Mouse (Mus musculus): ENCODE measurements around the gene Gabrb2. TPM values are rescaled to one million over a fixed set of nuclear protein-coding genes. Genes with fewer than 3 reads are reported as not detected.
A peak's percentile ranks its signal among the peaks of the same experiment; 100 is the strongest.

Gene Gabrb2
- polyA plus RNA-seq, 1 experiment from 2014 or later = 17.3 TPM

DNA sequence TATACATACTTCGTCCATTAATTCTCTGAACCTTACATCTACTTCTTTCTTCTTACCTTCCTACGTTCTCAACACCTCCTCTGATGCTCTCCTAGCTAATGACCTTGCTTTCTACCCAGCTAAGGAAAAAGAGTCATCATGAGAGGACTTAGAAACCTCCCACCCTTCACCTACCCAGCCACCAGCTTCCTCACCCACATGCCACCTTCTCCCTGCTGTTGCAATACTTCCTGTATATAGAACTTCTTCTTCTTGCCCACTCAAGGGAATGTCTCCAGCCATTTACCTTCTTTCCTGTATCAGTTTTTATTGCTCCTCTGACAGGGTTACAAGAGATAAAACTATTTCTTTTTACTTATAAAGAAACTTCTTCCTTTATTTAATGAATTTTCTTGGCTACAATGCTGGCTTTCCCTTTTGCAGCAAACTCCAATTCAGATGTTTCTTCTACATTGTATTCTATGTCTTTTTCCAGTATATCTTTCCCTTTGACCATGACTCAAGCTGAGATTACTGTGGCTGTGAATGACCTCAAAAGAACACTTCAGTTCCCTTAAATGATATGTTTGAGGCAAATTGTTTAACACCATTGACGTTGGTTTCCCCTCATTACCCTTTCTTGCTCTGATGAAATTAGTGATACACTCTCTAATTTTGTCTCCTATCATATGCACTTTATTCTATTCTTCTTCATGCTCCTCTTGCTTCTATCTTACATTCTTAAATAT is 155.8 kb downstream of the Gabrb2 start:
- H3K9ac ChIP-seq (ENCODE audit: low read depth, low read length) = no peak overlapping the region
- no peak for ATAC-seq
- no peaks in the 10 kb centered on the region for H3K9me3 ChIP-seq (ENCODE audit: control insufficient read depth, low read length)
- H3K36me3 ChIP-seq (ENCODE audit: control insufficient read depth, insufficient read depth, low read length) = no peaks in the 10 kb centered on the region
- H3K4me3 ChIP-seq (ENCODE audit: low read length) = no peak overlapping the region
- H3K4me1 ChIP-seq (ENCODE audit: control insufficient read depth, insufficient read depth, low read depth, low read length) = no peaks in the 10 kb centered on the region
- no peaks in the 10 kb centered on the region for H3K27me3 ChIP-seq (replicated peaks; ENCODE audit: control insufficient read depth, insufficient read depth, low read length)
- H3K4me2 ChIP-seq (ENCODE audit: low read length) = no peak overlapping the region
- no peak overlapping the region for H3K27ac ChIP-seq (ENCODE audit: low read depth, low read length)
- 87% methylated on average over 3 of the region's 3 CpGs for WGBS

GRCm38 (mm10) chr11:42579804-42580203 is 160.2 kb downstream of the Gabrb2 start:
- H3K4me1 ChIP-seq (ENCODE audit: control insufficient read depth, insufficient read depth, low read depth, low read length) = no peaks in the 10 kb centered on the region
- no peak overlapping the region for H3K4me2 ChIP-seq (ENCODE audit: low read length)
- H3K27ac ChIP-seq (ENCODE audit: low read depth, low read length) = no peak overlapping the region
- H3K4me3 ChIP-seq (ENCODE audit: low read length) = no peak overlapping the region
- H3K9me3 ChIP-seq (ENCODE audit: control insufficient read depth, low read length) = no peaks in the 10 kb centered on the region
- no peak overlapping the region for H3K9ac ChIP-seq (ENCODE audit: low read depth, low read length)
- ATAC-seq = no peak
- 49% methylated on average over 6 of the region's 6 CpGs for WGBS
- no peaks in the 10 kb centered on the region for H3K36me3 ChIP-seq (ENCODE audit: control insufficient read depth, insufficient read depth, low read length)
- H3K27me3 ChIP-seq (replicated peaks; ENCODE audit: control insufficient read depth, insufficient read depth, low read length) = no peaks in the 10 kb centered on the region

DNA sequence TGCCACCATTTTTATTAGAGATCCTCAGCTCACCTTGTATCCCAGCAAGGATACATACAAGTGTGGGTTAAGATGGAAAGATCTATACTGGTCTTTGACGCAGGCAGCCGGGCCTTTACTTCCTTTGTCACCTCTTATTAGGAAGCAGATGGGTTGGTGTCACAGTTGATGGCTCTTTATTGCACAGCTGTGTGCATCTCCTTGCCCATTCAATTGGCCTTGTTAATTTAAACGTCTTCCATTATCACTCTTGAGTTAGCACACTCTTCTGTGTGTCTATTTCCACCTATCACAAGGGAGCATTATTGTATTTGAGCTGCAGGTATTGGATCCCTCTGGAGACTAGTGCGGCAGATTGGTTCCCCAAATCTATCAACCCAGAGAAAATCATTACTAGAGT is 161.6 kb downstream of the Gabrb2 start:
- Histone ChIP-seq H3K27me3 (replicated peaks; ENCODE audit: control insufficient read depth, insufficient read depth, low read length) (no peaks in the 10 kb centered on the region), H3K4me2 (ENCODE audit: low read length) (no peak overlapping the region), H3K9me3 (ENCODE audit: control insufficient read depth, low read length) (no peaks in the 10 kb centered on the region), H3K36me3 (ENCODE audit: control insufficient read depth, insufficient read depth, low read length) (no peaks in the 10 kb centered on the region), H3K4me3 (ENCODE audit: low read length) (no peak overlapping the region), H3K4me1 (ENCODE audit: control insufficient read depth, insufficient read depth, low read depth, low read length) (no peaks in the 10 kb centered on the region), H3K9ac (ENCODE audit: low read depth, low read length) (no peak overlapping the region), H3K27ac (ENCODE audit: low read depth, low read length) (no peak overlapping the region)
- 0 out of 2 replicates have a peak, but pooled peaks have one; percentile 34 for ATAC-seq
- 67% methylated on average over 4 of the region's 4 CpGs for WGBS

- ATAC-seq = no peak
- no peak overlapping the region for H3K27ac ChIP-seq (ENCODE audit: low read depth, low read length)
- no peaks in the 10 kb centered on the region for H3K9me3 ChIP-seq (ENCODE audit: control insufficient read depth, low read length)
- H3K4me2 ChIP-seq (ENCODE audit: low read length) = no peak overlapping the region
- H3K36me3 ChIP-seq (ENCODE audit: control insufficient read depth, insufficient read depth, low read length) = no peaks in the 10 kb centered on the region
- no peaks in the 10 kb centered on the region for H3K27me3 ChIP-seq (replicated peaks; ENCODE audit: control insufficient read depth, insufficient read depth, low read length)
- no peak overlapping the region for H3K4me3 ChIP-seq (ENCODE audit: low read length)
- H3K4me1 ChIP-seq (ENCODE audit: control insufficient read depth, insufficient read depth, low read depth, low read length) = no peaks in the 10 kb centered on the region
- H3K9ac ChIP-seq (ENCODE audit: low read depth, low read length) = no peak overlapping the region
Measured at GRCm38 (mm10) chr11:42581753-42582152, 162.2 kb downstream of the Gabrb2 start.

DNA sequence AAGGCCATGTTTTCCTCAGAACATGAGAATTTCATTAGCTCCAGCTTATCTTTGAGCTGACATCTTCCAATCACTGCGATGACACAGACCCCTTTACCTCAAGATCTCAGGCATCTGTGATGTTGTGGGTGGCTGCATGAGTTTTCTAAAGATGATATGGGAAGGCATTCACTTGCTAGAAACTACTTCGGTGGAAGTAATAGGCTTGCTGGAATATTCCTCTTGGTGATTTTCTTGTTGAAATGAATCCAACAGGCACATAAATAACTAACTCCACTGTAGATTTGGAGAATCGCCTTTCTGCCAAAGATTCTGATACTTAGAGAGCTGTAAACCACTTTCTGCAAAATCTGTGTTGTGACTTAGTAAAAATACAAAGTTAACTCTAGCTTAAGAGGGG is 172.9 kb downstream of the Gabrb2 start:
- no peak for ATAC-seq
- no peak overlapping the region for H3K4me2 ChIP-seq (ENCODE audit: low read length)
- WGBS = 84% methylated on average over 3 of the region's 3 CpGs

DNA sequence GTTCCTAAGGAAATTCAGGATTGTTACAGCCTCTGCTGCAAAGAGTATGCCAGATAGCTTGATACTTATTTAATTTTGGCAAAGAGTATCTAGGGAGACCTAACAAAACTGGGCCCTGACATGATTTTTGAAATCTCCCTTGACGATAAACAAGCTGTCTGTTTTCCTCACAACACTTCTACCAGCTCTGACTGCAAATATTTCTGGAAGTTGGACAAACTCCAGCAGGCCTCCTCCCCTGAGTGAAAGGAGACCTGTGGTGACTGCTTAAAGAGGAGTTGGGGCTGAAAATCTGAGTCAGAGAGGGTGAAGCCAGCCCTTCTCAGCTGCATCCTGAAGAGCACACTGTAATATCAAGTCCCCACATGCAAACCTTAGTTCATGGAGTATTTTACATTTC is 186.7 kb downstream of the Gabrb2 start:
- Histone ChIP-seq H3K36me3 (ENCODE audit: control insufficient read depth, insufficient read depth, low read length) (no peaks in the 10 kb centered on the region), H3K9me3 (ENCODE audit: control insufficient read depth, low read length) (no peaks in the 10 kb centered on the region), H3K9ac (ENCODE audit: low read depth, low read length) (no peak overlapping the region), H3K27me3 (replicated peaks; ENCODE audit: control insufficient read depth, insufficient read depth, low read length) (no peaks in the 10 kb centered on the region), H3K4me1 (ENCODE audit: control insufficient read depth, insufficient read depth, low read depth, low read length) (no peaks in the 10 kb centered on the region), H3K4me2 (ENCODE audit: low read length) (no peak overlapping the region), H3K4me3 (ENCODE audit: low read length) (no peak overlapping the region), H3K27ac (ENCODE audit: low read depth, low read length) (no peak overlapping the region)
- WGBS = 55% methylated on average over 1 of the region's 1 CpGs
- ATAC-seq = no peak

More for the DNA sequence above, 172.9 kb downstream of the Gabrb2 start:
- no peaks in the 10 kb centered on the region for H3K36me3 ChIP-seq (ENCODE audit: control insufficient read depth, insufficient read depth, low read length)
- no peaks in the 10 kb centered on the region for H3K4me1 ChIP-seq (ENCODE audit: control insufficient read depth, insufficient read depth, low read depth, low read length)
- no peaks in the 10 kb centered on the region for H3K27me3 ChIP-seq (replicated peaks; ENCODE audit: control insufficient read depth, insufficient read depth, low read length)
- H3K9me3 ChIP-seq (ENCODE audit: control insufficient read depth, low read length) = no peaks in the 10 kb centered on the region
- H3K4me3 ChIP-seq (ENCODE audit: low read length) = no peak overlapping the region
- no peak overlapping the region for H3K27ac ChIP-seq (ENCODE audit: low read depth, low read length)
- H3K9ac ChIP-seq (ENCODE audit: low read depth, low read length) = no peak overlapping the region

DNA sequence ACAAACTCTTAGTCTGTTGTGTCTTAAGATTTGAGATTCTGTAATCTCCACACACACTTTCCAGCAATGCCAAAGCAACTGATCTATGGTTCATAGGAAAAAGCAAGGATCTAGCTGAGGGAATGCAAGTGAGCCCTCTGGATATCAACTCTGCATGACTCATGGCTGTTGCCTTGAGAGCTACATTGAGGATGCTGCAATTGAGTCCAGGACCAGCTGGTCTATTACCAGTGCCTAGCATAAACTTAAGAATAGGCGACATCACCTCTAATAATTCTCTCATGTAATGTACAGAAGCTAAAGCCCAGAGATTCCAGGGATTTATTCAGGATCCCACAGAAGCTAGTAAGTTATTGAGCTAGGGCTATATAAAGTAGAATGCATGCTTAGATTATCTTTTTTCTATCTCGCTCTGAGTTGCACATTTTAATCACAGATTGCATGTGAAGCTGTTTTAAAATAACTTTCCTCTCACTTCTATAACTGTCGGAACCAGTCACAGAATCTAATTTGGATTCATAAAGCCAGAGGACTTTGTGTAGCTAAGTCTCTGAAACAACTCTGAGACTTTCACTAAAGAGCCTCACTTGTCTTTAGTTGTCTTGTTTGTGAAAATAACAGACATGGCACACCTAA is 189.7 kb downstream of the Gabrb2 start:
- Histone ChIP-seq H3K9ac (ENCODE audit: low read depth, low read length) (no peak overlapping the region), H3K9me3 (ENCODE audit: control insufficient read depth, low read length) (no peaks in the 10 kb centered on the region), H3K4me3 (ENCODE audit: low read length) (no peak overlapping the region), H3K27me3 (replicated peaks; ENCODE audit: control insufficient read depth, insufficient read depth, low read length) (no peaks in the 10 kb centered on the region), H3K27ac (ENCODE audit: low read depth, low read length) (no peak overlapping the region), H3K36me3 (ENCODE audit: control insufficient read depth, insufficient read depth, low read length) (no peaks in the 10 kb centered on the region), H3K4me1 (ENCODE audit: control insufficient read depth, insufficient read depth, low read depth, low read length) (no peaks in the 10 kb centered on the region), H3K4me2 (ENCODE audit: low read length) (no peak overlapping the region)
- no peak for ATAC-seq
- 92% methylated on average over 3 of the region's 3 CpGs for WGBS

GRCm38 (mm10) chr11:42618195-42618594 is 198.6 kb downstream of the Gabrb2 start:
- WGBS = 66% methylated on average over 2 of the region's 2 CpGs
- ATAC-seq = no peak
- no peak overlapping the region for H3K27ac ChIP-seq (ENCODE audit: low read depth, low read length)

DNA sequence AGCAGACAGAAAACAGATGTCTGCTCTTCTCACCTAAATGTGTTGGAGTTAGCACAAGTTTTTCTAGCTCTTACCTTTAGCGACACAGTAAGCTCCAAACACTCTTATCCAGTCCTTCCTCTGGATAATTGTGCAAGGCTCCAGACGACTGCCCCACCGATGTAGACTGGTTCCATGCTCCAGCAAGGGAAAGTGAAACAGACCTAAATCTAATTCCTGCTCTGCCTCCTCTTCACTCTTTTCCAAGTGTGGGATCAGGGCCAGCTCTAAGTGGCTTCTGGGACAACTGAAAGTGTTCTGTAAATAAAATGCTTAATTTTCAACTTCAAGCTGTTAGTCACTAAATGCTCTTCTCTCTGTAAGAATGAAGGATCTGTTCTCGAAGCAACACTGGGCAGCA is 201.6 kb downstream of the Gabrb2 start:
- Histone ChIP-seq H3K4me2 (ENCODE audit: low read length) (no peak overlapping the region), H3K27ac (ENCODE audit: low read depth, low read length) (no peak overlapping the region), H3K4me1 (ENCODE audit: control insufficient read depth, insufficient read depth, low read depth, low read length) (no peaks in the 10 kb centered on the region), H3K27me3 (replicated peaks; ENCODE audit: control insufficient read depth, insufficient read depth, low read length) (no peaks in the 10 kb centered on the region), H3K4me3 (ENCODE audit: low read length) (no peak overlapping the region), H3K36me3 (ENCODE audit: control insufficient read depth, insufficient read depth, low read length) (no peaks in the 10 kb centered on the region), H3K9ac (ENCODE audit: low read depth, low read length) (no peak overlapping the region), H3K9me3 (ENCODE audit: control insufficient read depth, low read length) (no peaks in the 10 kb centered on the region)
- no peak for ATAC-seq
- WGBS = 85% methylated on average over 4 of the region's 4 CpGs

More at GRCm38 (mm10) chr11:42618195-42618594, 198.6 kb downstream of the Gabrb2 start:
- H3K9ac ChIP-seq (ENCODE audit: low read depth, low read length) = no peak overlapping the region
- H3K36me3 ChIP-seq (ENCODE audit: control insufficient read depth, insufficient read depth, low read length) = no peaks in the 10 kb centered on the region
- no peak overlapping the region for H3K4me2 ChIP-seq (ENCODE audit: low read length)
- H3K4me1 ChIP-seq (ENCODE audit: control insufficient read depth, insufficient read depth, low read depth, low read length) = no peaks in the 10 kb centered on the region
- no peak overlapping the region for H3K4me3 ChIP-seq (ENCODE audit: low read length)
- H3K27me3 ChIP-seq (replicated peaks; ENCODE audit: control insufficient read depth, insufficient read depth, low read length) = no peaks in the 10 kb centered on the region
- no peaks in the 10 kb centered on the region for H3K9me3 ChIP-seq (ENCODE audit: control insufficient read depth, low read length)
